Mouse (Mus musculus) c-Kit-positive CD71-positive TER-119-negative erythroid progenitor cells, embryonic 14.5 days (primary cell): ENCODE results near the gene Uncx.
A peak's percentile ranks its signal among the peaks of the same experiment; 100 is the strongest.
"Not testable (repeated sequence)": the region's sequence is repeated elsewhere in the genome, so short reads cannot be mapped to it uniquely, and the experiment has no call there.

ENCODE experiments used
- DNase-seq: peaks from one replicate; pipeline ENCODE4 v3.0.0-alpha.2; 2013; ENCODE audit warnings: low read depth

Uncx gene

DNA sequence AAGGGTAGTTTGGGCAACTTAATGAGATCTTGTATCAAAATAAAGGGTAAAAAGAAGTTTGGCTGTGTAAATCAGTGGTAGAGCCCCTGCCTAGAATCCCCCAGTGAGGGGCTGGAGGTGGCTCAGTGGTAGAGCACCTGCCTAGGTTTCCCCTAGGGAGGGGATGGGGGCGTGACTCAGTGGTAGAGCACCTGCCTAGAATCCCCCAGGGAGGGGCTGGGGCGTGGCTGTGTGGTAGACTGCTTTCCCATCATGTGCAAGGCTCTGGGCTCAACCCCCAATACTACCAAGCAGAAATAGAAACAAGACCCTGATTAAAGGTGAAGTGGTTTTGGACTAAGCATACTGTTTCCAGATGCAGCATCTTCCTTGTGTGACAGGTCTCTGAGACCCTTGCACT lies 21.4 kb downstream of the Uncx start:
- DNase-seq, result no peak

DNA sequence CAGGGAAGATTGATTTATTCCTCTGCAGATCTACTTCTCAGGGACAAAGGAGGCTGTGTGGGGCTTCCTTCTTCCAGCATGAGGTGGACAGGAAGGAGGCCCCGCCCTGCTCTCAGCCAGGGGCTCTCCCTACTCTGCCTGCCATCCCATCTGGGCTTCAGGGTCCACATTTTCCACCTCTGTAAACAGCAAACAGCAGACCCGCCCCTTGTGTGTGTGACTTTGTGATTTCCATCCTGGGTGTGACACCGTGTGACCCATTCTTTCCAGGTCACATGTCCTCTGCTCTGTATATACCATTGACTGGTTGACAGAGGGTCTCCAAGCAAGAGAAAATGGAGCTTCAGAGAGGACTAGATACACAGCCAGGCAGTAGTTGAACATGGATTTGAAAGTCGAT lies 22.2 kb downstream of the Uncx start:
- no peak for DNase-seq

DNA sequence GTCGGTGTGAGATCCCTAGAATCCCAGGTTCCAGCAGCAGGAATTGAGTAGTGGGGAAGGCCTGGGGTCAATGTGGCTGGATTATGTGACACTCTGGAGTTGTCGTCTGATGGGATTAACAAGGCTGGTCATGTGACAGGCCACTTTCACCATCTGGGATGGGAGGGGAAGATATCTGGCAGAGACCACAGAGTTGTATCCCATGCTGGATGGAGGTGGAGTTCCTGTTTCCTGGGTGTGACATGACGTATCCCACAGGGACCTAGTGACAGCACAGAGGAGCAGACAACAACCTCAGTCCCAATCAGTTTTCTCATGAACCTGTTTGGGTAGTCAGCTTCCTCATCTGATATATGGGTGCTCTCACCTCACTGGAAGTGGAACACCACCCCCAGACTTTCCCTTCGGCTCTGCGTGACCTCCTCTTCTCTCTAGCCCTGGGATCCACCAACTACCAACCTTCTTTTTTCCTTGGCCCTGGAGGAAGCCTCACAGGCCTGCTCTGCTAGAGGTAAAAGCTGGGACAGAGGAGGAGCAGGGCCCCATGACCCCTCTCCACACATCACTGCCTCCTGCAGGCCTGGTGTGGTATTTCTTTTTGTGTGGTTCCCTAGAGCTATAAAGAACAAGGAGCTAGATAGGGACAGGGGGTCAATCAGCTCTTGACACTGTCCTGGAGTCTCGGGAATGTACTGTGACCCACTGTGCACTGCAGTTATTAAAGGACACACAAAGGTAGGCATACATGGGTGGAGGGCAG lies 23.5 kb downstream of the Uncx start:
- no peak for DNase-seq

DNA sequence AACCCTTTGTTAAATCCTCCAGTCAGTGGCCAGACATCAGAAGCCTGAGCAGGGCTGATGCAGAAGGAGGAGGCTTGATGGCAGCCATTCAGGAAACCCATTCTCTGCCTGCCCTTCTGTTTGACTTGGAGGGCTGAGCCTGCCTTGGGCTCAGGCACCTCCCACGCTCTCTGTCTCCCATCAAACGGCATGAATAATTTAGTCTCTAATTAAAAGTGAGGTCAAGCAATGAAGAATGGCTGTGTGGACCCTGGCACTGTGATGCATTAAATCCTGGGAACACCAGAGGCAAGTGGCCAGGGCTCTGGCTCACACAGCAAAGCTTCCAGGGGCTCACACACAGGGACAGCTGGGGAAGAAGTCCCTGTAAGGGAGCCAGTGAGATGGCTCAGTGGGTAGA lies 24.8 kb downstream of the Uncx start:
- DNase-seq, result no peak

DNA sequence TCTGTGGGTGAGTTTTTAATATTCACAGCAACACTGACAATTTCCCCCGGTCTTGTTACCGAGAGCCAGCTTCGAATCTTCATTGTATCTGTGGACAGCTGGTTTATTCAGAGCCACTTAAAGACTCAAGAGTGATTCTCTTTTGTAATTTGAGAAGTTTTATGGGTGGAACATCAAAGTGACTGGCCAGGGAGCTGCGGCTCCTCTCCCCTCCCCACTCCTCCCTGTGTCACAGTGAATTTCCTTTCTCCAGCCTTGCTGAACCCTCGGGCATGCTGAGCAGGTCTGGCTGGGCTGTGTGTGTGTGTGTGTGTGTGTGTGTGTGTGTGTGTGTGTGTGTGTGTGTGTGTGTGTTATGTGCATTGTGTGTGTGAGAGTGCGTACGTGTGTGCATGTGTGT lies 29.2 kb downstream of the Uncx start:
- no peak for DNase-seq

DNA sequence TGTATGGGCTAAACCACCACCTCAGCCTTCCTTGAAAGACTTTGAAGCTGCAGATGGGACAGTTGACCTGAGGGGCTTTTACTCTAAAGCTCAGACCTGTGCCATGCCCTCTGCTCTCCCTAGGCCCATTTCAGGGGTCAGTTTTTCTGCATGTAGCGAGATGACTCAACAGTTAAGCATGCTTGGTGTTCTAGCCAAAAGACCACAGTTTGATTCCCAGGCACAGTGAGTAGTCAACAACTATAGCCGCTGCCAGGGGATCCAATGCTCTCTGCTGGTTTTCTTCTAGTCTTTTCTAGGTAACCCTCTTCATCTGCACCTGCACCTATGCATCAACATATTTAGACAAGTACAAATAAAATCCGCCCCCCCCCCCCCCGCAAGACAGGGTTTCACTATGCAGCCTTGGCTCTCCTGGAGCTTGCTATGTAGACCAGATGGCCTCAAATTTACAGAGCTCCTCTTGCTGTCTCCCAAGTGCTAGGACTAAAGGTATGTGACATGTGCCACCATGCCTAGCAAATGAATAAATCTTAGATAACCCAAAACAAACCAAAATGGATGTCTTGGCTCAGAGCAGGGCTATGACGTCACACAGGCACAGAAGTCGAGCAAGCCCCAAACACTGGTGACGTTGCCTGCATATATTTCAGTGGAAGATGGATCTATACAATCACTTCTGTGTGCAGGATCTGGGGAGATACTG lies 30.5 kb downstream of the Uncx start:
- DNase-seq, result no peak

DNA sequence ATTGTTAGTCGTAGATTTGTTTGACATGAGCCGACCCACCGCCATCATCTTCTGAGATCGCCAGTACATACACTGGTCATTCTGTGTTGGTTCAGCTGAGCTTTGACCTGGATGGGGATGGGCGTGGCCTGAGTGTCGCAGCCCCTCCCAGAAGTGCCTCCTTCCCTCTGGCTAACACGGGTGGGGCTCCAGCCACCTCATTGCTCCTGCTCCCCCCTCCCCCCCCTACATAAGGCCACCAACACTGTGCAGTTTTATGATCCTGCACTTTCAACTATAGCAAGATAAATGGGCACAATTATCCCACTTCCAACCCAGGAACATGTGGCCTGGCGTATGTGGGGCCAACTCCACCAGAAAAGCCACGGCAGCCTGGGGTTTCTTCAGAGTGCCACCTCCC lies 31.8 kb downstream of the Uncx start:
- no peak for DNase-seq

DNA sequence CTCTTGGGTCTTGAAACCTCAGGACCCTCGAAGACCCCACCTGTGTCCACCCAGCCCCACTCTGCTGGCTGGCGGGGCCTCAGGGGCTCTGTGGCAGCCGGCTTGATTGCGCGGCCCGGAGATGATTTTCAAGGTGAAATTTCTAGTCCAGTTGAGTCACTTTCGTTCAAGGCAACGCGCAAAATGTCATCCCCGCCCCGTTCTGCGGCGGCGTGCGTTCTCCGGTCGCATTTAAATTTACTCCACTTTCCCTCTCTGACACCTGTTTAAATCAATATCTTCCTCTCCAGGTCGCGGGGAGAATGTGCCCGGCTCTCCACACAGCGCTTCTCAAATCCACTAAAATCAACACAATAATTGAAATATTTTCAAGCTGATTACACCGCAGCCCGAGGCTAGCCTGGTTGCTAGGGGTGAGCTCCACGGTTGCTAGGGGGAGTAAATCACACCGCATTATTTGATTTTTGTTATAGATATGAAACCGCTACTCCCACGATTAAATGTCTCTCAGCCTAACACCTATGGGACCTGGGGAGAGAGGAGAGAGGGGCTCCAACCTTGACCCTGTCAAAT lies 37.0 kb downstream of the Uncx start:
- DNase-seq, result no peak

DNA sequence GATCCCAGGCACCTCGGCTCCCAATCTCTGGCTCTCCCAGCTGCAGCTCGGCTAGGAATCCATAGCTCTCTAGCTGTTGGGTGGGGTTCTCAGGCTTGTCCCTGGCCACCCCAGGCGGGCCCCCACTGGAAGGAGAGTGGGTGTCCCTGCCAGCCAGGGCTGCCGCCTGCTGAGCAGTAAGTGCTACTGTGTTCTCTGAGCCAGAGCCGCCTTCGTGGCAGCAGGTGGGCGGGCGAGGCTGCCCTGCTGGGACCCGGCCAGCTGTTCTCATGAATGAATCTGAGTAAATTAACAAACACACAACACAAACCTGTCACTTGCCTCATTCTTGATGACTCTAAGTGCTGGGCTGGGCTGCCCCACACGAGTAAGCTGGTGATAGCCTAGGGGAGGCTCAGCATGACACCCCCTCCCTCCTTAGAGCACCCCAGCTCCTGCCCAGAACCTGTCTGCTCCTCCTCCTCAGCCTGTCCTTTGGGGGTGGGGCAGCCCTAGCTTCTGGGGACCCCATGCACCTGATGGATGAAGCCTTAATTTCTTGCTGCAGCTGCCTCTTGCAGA lies 38.1 kb downstream of the Uncx start:
- DNase-seq, result no peak

DNA sequence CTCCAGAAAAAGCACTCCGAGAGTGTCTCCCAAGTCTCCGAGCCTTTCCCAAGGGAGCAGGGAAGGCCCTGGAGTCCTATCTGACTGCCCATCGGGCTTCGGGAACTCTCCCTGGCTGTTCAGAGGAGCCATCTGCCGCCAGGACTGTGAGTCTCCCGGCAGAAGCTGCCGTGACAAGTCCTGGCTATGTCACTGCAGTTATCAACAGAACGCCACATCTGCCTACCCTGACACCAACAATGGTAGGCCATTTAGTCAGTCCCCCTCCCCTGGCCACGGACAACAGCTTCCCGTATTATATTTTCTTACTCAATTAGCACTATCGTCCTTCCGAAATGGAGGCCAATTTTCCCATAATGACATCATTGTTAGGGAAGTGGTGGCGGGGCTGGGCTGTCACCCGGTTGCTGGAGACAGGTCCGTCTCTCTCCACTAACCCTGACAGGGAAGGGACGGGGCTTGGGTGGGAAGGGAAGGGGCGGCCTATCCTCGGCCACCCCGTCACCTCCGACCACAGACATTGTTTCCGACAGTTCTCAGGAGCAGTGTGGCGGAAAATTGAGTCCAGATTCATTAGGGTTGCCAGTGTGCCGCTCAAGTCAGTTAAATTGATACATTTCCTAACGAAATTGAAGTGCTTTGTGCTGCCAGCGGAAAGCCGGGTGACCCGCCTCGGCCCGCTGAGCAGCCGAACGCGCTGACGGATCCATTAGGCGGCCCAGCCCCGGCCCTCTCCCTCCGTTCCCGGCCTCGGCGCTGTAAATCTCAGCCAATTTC lies 41.9 kb downstream of the Uncx start:
- DNase-seq, result no peak

DNA sequence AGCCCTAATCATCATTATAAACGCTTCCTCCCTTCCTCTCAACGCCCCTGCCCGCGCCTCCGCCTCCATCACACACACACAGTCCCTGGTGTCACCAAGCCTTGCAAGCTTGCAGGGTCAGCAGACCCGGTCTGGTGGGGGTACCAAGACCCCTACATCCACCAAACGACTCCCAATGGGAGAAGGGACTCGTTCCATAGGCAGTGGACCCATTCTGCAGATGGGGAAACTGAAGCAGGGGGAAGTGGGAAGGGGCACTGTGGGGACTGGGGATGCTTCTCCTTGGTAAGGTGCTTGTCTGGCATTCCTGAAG lies 42.4 kb downstream of the Uncx start:
- DNase-seq, result no peak

DNA sequence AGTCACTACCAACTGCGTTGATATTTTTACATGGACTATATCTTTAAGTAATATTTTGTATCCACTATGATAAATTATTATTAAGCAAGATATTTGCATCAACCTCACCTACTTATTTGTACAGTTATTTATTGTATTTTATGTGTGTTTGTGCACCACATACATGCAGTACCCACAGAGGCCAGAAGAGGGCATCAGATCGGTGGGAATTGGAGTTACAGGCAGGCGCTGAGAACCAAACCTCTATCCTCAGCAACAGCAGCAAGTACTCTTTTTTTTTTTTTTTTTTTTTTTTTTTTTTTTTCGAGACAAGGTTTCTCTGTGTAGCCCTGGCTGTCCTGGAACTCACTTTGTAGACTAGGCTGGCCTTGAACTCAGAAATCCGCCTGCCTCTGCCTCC lies 44.2 kb downstream of the Uncx start:
- DNase-seq, result not testable (repeated sequence)

DNA sequence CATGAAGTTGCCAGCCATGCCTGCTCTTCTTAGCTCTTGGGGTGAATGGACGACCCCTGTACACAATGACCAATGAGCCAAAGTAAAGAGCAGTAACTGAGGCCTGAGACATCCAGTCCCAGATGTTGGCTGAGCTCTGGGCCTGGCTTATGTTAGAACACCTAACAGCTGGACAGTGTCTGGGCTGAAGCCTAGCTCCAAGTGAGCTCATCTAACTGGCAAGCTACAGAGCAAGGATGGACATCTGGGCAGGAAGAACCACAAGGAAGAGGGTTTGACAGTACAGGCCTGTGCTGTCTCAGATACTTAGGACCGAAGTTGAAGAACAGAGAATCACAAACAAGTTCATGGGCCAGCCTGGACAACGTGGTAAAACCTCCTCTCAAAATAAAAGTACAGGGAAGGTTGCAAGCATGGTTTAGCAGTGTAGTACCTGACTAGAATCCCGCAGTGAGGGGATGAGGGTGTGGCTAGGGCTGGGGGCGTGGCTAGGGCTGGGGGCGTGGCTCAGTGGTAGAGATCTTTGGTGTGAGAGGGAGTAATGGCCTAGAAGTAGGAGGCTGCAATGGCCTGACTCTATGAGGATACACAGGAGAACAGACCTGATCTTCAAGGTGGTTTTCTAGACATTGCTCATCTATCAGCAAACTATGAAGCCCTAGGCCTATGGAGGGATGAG lies 47.5 kb downstream of the Uncx start:
- DNase-seq, result peak; percentile 7

DNA sequence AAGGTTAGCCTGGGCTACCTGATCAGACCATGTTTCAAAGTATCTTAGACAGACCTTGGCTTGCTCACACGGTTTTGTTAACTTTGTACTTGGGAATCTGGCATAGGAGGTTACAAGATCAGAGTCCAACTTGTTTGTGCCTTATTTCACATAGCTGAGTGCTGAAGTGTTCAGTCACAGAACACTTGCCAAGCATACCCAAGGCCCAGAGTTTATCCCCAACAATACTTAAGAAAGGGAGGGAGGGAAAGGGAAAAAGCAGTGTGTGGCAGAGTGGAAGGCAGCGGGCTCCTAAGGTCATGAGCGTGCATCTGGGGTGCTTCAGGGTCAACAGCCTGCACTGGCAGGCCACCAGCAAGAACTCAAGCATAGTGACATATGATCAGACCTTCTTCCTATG lies 48.7 kb downstream of the Uncx start:
- DNase-seq, result no peak

DNA sequence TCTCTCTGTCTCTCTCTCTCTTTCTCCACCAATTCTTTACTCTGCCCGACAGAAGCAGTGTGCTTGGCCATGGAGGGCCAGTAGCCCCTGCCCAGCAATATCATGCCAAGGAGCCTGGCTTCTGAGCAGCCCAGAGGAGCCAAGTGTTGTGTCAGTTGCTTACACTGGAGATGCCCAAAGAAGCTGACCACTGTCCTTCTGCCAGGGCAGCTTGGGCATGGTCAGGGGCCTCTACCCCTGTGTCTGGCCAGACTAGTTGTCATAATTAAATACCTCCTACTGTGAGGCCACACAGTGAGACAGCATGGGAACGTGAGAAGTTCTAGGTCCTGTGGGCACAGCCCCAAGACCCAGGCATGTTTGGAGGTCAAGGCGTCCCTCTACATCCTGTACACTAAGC lies 49.6 kb downstream of the Uncx start:
- DNase-seq, result no peak

DNA sequence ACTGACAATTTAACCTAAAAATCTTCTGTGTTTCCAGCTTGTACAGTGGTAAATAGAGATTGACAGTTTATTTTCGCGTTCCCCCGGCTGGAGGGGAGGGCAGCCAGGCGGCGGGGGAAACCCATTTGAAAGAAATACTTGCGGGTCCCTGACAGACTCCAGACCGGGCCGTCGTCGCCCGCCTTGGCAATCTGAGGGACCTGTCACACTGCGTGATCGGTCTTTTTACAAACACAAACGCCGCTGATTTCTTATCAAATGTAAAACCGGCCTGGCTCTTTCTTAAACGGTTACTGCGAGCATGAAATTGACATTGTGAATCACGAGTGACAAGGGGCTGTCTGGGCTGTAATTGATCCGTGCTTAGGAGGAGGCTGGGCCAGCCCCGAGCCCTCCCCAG lies 50.5 kb downstream of the Uncx start:
- DNase-seq, result no peak

DNA sequence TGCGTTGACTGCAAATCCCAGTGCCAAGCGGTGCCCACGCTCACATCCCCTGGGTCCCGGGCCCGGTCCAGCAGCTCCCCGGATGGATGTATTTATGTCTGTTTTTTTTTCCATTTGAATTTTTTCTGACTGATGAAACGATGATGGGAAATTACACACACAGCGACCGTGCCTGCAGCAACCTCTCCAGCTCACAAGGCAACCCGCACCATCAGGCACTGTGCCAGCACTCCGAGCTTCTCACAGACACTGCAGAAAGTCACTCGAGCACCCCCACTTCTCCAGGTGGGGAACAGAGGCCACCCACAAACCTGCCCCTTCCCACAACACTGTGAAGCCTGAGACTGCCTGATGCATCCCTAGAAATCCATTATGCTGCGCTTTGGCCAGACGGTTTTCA lies 51.7 kb downstream of the Uncx start:
- DNase-seq, result no peak
